Mouse (Mus musculus) neural tube, embryonic 11.5 days (tissue): Measurements from ENCODE around the gene Slc12a6. TPM values are rescaled to one million over a fixed set of nuclear protein-coding genes. Genes with fewer than 3 reads are reported as not detected.

Experiments
- ATAC-seq: fragments of 200-750 bp; cut with Nextera tagmentation; 2 replicates; pipeline ENCODE4 v1.8.0; 2017; ENCODE audit warnings: moderate number of reproducible peaks, mild to moderate bottlenecking, moderate TSS enrichment, moderate library complexity; ENCODE audit not compliant: insufficient read depth, low FRiP score, low TSS enrichment
- DNase-seq: peaks from one replicate; pipeline ENCODE4 v3.0.0-alpha.2; 2015; ENCODE audit warnings: low spot score
- H3K27ac ChIP-seq: fragments of 300-500 bp; sonication (generic); 2 replicates; pipeline ENCODE4 v1.5.1; 2014; ENCODE audit warnings: low read depth, mild to moderate bottlenecking, low read length
- H3K27me3 ChIP-seq: fragments of 300-500 bp; sonication (generic); 2 replicates; pipeline ENCODE4 v1.6.1; 2014; ENCODE audit warnings: mild to moderate bottlenecking, low read length, mixed read lengths; ENCODE audit not compliant: control insufficient read depth, insufficient read depth
- H3K36me3 ChIP-seq: fragments of 300-500 bp; sonication (generic); 2 replicates; pipeline ENCODE4 v1.6.1; 2014; ENCODE audit warnings: mild to moderate bottlenecking, low read length, moderate library complexity, mixed read lengths; ENCODE audit not compliant: control insufficient read depth, insufficient read depth
- H3K4me1 ChIP-seq: fragments of 300-500 bp; sonication (generic); 2 replicates; pipeline ENCODE4 v1.6.1; 2014; ENCODE audit warnings: low read length, mixed read lengths; ENCODE audit not compliant: control insufficient read depth, insufficient read depth
- H3K4me2 ChIP-seq: fragments of 300-500 bp; sonication (generic); 2 replicates; pipeline ENCODE4 v1.6.1; 2014; ENCODE audit warnings: low read depth, mild to moderate bottlenecking, moderate library complexity
- H3K4me3 ChIP-seq: fragments of 300-500 bp; sonication (generic); 2 replicates; pipeline ENCODE4 v1.5.1; 2014; ENCODE audit warnings: low read depth, low read length
- H3K9ac ChIP-seq: fragments of 300-500 bp; sonication (generic); 2 replicates; pipeline ENCODE4 v1.6.1; 2014; ENCODE audit warnings: mild to moderate bottlenecking, low read length
- H3K9me3 ChIP-seq: fragments of 300-500 bp; sonication (generic); 2 replicates; pipeline ENCODE4 v1.6.1; 2016; ENCODE audit warnings: low read length; ENCODE audit not compliant: control insufficient read depth
- WGBS: fragments of 180-500 bp; shearing (Covaris S2); extraction: QIAGEN DNeasy Blood & Tissue Kit; methylation state at CpG from one replicate; pipeline ENCODE4 v1.1.7; 2014; 5-methylcytosine and 5-hydroxymethylcytosine counted together
- polyA plus RNA-seq: library from polyadenylated mRNA; unstranded; fragments of >200 nt; fragmentation: Nextera tagmentation; extraction: Ambion mirVana; gene quantifications from 2 replicates; pipeline ENCODE4 v1.2.1, GENCODE M21; 2014

The Slc12a6 gene
- polyA plus RNA-seq, 1 experiment from 2014 or later = 15.4 TPM

DNA sequence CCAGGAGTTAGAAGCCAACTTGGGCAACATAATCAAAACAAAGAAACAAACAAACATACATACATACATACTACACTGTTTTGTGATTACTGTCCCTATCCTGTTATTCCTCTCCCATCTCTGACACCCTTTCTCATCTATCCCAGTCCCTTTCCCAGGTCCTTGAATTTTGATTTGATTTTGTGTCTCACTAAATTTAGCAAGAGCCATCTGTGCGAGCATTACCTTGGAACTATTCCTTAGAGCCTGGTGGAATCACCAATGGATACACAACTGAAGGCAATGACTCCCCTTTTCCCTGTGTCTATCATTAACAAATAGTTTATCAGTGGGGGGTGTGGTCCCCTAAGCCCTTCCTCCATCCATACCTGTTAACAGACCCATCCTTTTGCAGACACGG lies 27.2 kb downstream of the Slc12a6 start:
- Histone ChIP-seq H3K9me3 (no peaks in the 10 kb centered on the region), H3K27me3 (no peaks in the 10 kb centered on the region), H3K4me3 (no peak overlapping the region), H3K4me2 (no peak overlapping the region), H3K9ac (no peak overlapping the region), H3K27ac (no peak overlapping the region), H3K4me1 (no peaks in the 10 kb centered on the region), H3K36me3 (no peaks in the 10 kb centered on the region)
- WGBS = 88% methylated on average over 2 of the region's 2 CpGs
- no peak for DNase-seq
- no peak for ATAC-seq

DNA sequence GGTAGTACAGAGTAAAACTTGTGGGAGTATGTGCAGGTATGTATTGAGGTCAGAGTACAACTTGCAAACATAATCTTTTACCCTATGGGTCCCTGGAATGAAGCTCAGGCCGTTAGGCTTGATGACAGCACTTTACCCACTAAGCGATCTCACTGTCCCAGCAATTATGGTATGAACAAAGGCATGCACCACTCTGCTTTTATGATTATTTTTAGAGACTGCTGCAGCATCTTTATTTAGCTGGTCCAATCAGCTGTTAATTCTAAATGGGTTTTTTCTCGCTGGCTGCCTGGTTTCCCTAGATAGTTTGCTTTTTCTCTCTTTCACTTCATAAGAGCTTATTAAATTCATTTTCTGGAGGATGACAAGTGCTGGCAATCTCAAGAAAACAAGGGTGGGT lies 30.6 kb downstream of the Slc12a6 start:
- WGBS = 91% methylated on average over 3 of the region's 3 CpGs
- Histone ChIP-seq H3K36me3 (no peaks in the 10 kb centered on the region), H3K4me2 (no peak overlapping the region), H3K4me1 (no peaks in the 10 kb centered on the region), H3K27me3 (no peaks in the 10 kb centered on the region), H3K9me3 (no peaks in the 10 kb centered on the region), H3K9ac (no peak overlapping the region), H3K4me3 (no peak overlapping the region), H3K27ac (no peak overlapping the region)
- no peak for ATAC-seq
- DNase-seq = no peak

DNA sequence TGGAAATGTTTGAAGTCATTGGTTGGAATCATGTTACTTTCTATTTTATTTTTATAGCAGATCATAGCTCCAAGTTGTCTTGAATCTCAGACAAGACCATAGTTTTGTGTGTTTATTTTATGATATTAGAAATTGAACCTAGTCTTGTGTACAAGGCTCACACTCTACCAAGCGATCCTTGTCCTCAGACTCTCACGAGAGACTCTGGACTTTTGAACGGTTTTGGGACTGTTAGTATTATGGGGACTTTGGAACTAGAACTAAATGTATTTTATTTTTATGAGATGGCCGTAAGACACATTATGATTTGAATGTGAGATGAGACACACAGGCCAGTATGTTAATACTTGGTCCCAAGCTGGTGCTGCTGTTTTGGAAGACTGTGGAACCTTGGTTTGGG lies 32.6 kb downstream of the Slc12a6 start:
- WGBS = 94% methylated on average over 4 of the region's 4 CpGs
- no peak for ATAC-seq
- H3K27ac ChIP-seq = no peak overlapping the region
- no peak overlapping the region for H3K9ac ChIP-seq
- H3K27me3 ChIP-seq = no peaks in the 10 kb centered on the region
- DNase-seq = no peak
- no peak overlapping the region for H3K4me2 ChIP-seq
- H3K36me3 ChIP-seq = no peaks in the 10 kb centered on the region
- H3K9me3 ChIP-seq = no peaks in the 10 kb centered on the region
- H3K4me1 ChIP-seq = no peaks in the 10 kb centered on the region
- H3K4me3 ChIP-seq = no peak overlapping the region

DNA sequence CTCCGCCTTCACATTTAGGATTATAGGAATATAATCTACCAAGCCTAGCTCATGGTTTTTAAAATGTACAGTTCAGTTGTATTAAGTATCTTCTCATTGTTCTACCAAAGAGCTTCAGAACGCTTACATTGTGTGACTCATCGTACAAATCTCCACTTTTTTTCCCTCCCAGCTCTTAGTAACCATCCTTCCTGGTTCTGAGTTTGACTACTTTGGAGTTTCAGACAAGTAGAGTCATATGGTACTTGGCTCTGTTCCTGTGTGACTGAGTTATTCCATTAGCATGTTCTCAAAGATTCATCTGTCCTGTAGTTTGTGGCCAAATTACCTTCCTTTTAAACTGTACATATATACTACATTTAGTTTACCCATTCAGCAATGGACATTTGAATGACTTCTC lies 43.0 kb downstream of the Slc12a6 start:
- ATAC-seq = no peak
- Histone ChIP-seq H3K4me3 (no peak overlapping the region), H3K9me3 (no peaks in the 10 kb centered on the region), H3K27me3 (no peaks in the 10 kb centered on the region), H3K9ac (no peak overlapping the region), H3K27ac (no peak overlapping the region), H3K36me3 (no peaks in the 10 kb centered on the region), H3K4me1 (no peaks in the 10 kb centered on the region), H3K4me2 (no peak overlapping the region)
- DNase-seq = no peak
- WGBS = 90% methylated on average over 3 of the region's 3 CpGs

GRCm38 (mm10) chr2:112309161-112309600 lies 43.6 kb downstream of the Slc12a6 start:
- Histone ChIP-seq H3K4me1 (no peaks in the 10 kb centered on the region), H3K36me3 (no peaks in the 10 kb centered on the region), H3K27ac (no peak overlapping the region), H3K9ac (no peak overlapping the region), H3K4me2 (no peak overlapping the region), H3K4me3 (no peak overlapping the region), H3K27me3 (no peaks in the 10 kb centered on the region), H3K9me3 (no peaks in the 10 kb centered on the region)
- 86% methylated on average over 10 of the region's 10 CpGs for WGBS
- DNase-seq (no peak), ATAC-seq (no peak)

- H3K4me1 ChIP-seq = no peaks in the 10 kb centered on the region
- H3K9me3 ChIP-seq = no peaks in the 10 kb centered on the region
- no peaks in the 10 kb centered on the region for H3K27me3 ChIP-seq
- ATAC-seq = no peak
- 89% methylated on average over 7 of the region's 7 CpGs for WGBS
- H3K4me2 ChIP-seq = no peak overlapping the region
- H3K36me3 ChIP-seq = no peaks in the 10 kb centered on the region
- no peak for DNase-seq
- H3K27ac ChIP-seq = no peak overlapping the region
- H3K9ac ChIP-seq = no peak overlapping the region
- no peak overlapping the region for H3K4me3 ChIP-seq
Measured at GRCm38 (mm10) chr2:112315638-112316037, 50.0 kb downstream of the Slc12a6 start.

- DNase-seq = no peak
- no peaks in the 10 kb centered on the region for H3K27me3 ChIP-seq
- H3K4me2 ChIP-seq = no peak overlapping the region
- 93% methylated on average over 2 of the region's 2 CpGs for WGBS
- no peak for ATAC-seq
- no peak overlapping the region for H3K9ac ChIP-seq
- no peak overlapping the region for H3K27ac ChIP-seq
- H3K4me1 ChIP-seq = no peaks in the 10 kb centered on the region
- no peaks in the 10 kb centered on the region for H3K9me3 ChIP-seq
- no peaks in the 10 kb centered on the region for H3K36me3 ChIP-seq
- H3K4me3 ChIP-seq = no peak overlapping the region
Measured at GRCm38 (mm10) chr2:112318227-112318626, 52.6 kb downstream of the Slc12a6 start.

- Histone ChIP-seq H3K36me3 (no peaks in the 10 kb centered on the region), H3K4me3 (no peak overlapping the region), H3K9ac (no peak overlapping the region), H3K27me3 (no peaks in the 10 kb centered on the region), H3K4me1 (no peaks in the 10 kb centered on the region), H3K9me3 (no peaks in the 10 kb centered on the region), H3K4me2 (no peak overlapping the region), H3K27ac (no peak overlapping the region)
- 84% methylated on average over 7 of the region's 7 CpGs for WGBS
- no peak for DNase-seq
- no peak for ATAC-seq
Measured at GRCm38 (mm10) chr2:112318905-112319304, 53.3 kb downstream of the Slc12a6 start.

DNA sequence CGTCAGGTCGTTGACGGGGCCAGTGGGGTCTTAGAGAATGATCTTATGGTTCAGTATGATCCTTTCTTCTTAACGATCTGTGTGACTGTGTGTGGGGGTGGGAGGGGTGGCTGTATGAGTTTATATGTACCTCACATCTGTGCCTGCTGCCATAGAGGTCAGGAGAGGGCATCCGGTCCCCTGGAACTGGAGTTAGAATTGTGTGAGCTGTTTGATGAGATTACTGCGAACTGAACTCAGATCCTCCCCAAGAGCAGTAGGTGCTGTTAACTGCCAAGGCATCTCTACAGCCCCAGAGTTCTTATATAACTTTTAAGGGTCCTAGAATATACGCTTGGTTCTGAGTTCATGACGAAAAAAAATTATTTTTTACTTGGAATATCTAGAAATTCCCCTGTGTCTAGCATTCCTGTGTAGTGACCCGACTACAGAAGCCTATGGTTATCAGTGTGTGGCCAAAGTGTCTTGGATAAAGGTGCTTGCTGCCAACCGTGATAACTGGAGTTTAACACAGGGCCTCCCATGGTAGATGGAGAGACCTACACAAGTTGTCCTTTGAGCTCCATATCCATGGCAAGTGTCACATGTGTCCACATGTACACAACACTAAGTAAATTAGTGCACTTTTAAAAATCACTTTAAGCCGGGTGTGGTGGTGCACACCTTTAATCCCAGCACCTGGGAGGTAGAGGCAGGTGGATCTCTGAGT lies 62.6 kb downstream of the Slc12a6 start:
- Histone ChIP-seq H3K4me2 (no peak overlapping the region), H3K27ac (no peak overlapping the region), H3K36me3 (no peaks in the 10 kb centered on the region), H3K4me3 (no peak overlapping the region), H3K4me1 (no peaks in the 10 kb centered on the region), H3K27me3 (no peaks in the 10 kb centered on the region), H3K9ac (no peak overlapping the region), H3K9me3 (no peaks in the 10 kb centered on the region)
- 79% methylated on average over 11 of the region's 11 CpGs for WGBS
- DNase-seq = no peak
- ATAC-seq = no peak
